Mouse (Mus musculus): ENCODE results near the gene Csf2rb.

Csf2rb gene

DNA sequence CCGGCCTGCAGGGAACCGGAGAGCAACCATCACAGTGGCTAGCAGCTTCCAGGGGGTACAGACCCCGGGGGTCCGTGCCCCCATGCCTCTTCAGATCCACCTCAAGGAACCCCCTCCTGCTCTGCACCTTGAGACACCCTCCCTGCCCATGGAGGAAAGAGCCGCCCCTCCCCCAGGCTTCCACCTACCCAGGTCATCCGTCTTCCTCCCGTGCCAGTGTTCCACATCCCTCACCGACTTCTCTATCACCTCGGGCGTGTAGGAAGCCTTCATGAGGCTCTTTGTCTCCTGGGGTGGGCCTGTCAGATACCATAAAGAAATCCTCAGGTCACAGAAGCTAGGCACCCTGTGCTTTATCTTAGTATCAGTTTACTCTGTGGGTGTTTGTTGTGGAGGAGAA is 53.0 kb downstream of the Csf2rb start:
- DNase-seq (ENCODE audit: low spot score): no peak

DNA sequence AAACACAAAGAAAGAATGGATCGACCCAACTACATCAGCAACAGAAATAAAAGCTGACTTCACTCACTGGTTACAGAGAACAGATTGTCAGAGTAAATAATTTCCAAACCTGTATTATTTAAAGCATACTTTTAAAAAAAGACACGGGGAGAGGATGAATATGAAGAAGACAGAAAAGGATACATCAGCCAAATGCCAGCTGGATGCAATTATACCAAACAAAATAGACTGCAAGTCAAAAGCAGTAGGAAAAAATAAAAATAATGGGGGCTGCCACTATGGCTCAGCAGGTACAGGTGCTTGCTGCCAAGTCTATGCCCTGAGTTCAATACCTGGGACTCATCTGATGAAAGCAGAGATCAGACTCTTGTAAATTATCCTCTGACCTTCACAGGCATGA is 54.7 kb downstream of the Csf2rb start:
- DNase-seq (ENCODE audit: low spot score): no peak

DNA sequence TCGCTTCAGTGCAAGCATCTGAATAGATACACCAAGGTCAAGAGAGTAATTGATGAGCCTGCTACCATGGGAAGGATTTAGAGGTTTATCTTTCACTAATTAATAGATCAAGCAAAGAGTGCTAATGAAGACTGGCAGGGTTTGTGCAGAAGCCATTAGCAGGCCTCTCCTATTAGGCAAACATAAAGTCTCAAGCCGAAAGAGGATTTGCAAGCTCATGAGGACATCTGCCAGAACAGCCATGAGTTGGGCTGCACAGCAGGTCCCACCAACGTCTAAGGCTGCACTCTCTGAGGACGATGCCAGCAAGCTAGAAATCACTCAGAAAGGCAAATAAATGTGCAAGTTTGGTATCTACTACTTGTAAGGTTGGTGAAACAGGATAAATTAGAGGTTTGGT is 55.2 kb downstream of the Csf2rb start:
- DNase-seq (ENCODE audit: low spot score): no peak

DNA sequence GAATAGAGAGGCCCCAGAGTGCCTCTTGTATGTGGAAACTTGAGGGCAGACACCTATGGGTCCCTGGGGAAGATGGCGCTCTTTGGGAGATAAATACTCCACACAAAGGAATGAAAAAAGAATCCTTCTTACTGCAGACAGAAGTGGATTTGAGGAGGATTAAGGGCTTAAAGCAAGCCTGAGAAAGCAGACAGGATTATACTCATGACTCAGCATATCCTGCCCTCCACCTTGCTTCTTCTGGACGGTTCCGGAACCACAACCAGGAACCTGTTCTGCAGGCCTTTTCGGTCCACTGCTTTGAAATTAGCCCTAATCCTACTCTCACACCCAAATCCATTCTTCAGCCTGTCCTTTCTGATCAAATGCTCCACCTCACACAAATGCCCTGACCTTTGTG is 56.6 kb downstream of the Csf2rb start:
- DNase-seq (ENCODE audit: low spot score): no peak

DNA sequence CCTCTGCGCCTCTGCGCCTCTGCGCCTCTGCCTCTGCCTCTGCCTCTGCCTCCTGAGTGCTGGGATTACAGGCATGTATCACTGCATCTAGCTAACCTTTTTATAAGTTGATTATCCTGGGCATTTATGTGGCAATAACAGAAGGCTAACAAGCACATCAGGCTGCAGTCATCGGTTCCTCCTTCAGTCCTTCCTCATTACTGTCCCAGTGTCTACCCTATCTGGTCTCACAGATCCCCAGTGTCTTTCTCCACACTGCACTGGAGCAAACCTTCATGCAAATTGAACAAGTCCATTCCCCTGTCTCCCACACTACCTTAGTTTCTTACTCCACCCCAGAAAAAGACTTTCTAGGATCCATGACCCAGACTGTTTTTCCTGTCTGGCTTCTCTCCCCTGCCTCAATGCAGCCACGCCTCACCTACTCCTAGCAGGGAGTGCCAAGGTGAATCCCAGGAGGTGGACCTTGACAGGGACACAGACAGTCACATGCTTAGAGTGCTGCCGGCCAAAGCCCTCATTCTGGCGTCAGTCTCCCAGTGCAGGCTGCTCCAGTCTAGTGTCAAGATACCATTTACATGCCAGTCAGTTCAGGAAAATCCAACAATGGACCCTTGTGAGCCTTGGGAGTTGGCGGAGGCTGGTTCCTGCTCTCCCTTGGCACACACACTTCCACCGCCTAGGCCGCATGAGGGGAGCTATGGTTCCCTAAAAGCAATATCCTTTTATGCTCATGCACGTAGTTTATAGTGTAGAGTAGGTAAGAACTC is 58.1 kb downstream of the Csf2rb start:
- DNase-seq (ENCODE audit: low spot score): no peak

DNA sequence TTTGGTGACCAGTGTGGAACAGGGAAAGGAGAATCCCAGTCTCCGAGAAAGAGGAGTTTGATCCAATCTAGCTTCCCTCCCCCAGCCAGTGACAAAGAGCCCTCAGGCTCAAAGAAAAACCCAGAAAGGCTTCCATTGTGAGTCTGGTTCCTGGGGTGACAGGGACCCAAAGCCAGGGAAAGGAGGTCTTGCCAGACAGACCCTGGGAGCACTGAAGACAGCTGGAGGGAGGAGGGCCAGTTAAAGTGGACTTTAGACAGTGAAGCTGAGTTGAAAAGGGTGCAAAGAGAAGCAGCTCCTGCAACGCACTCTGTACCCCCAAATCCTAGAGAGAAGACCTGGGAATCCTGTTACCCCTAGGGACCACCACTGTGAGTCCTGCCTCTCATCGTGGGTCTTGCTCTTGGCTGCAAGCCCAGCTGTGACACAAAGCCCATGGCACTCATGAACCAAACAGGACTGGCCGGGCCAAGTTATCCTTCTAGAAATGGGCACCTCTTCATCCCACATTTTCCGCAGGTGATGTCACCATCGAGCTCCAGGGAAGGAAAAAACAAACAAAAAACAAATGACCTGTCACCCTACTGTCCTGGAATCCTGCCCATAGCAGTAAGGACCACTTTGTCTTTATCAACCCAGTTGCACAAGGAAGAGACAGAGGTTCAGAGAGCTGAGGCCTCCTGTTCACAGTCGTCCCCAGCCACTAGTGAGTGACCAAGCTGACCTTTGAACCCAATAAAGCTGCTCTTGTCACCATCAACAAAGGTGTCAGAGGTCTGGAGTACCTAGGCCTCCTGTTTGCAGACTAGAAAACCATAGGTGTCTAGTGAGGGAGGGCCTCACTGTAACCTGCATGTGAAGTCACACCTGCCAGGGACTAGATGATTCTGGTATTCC is 58.9 kb downstream of the Csf2rb start:
- no peak for DNase-seq (ENCODE audit: low spot score)

DNA sequence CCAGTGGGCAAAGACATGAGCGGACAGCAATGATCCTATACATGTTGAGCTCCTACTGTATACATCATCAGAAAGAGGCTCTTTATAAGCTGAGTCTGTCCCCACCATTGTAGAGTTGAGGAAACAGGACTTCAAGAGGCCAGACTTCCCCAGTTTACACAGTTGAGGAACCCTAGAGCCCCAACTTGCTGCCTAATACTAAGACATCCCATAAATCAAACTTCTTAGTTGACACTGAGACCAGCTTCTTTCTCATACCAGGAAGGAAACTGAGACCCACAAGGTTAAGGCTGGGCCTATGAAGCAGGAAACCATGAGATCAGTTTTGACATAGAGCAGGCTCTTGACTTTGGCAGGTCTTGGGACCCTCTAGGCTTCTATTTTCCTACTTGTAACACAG is 60.0 kb downstream of the Csf2rb start:
- no peak for DNase-seq (ENCODE audit: low spot score)

DNA sequence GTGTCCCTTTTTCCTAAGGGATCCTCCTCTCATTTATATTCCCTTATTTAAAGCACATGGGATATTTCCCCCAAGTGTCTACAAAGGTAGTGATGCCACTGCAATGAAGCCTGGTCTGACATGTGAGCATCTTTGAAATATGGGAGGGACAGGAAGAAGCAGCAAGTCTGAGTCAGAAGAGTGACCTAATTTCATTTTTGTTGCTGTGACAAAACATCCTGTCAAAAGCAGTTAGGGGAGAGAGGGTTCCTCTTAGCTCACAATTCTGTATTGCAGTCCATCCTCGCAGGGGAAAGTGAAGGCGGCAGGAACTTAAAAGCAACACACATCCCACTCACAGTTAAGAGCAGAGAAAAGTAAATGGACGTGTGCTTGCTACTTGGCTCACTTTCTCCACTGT is 65.3 kb downstream of the Csf2rb start:
- DNase-seq (ENCODE audit: low spot score): no peak

DNA sequence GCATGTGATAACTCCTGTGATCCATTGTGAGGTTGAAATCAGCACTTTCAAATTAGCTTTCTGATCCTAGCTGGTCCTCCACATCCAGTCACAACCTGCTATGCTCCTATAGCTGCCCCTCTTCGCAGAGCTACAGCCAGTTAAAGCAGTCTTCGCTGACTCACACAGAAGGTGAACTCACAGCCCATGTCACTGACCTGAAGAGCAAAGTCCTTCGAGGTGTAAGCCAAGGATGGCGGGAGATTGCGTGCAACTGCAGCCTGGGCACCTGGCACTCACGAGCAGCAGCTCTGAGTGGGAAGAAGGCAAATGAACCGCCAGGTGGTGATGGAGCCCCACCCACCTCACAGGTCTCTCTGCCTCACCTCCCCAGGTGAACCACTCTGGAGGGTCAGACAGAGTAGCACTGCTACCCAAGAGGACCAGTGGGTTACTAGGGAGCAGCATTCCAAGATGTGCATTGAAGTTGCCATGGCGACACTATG is 70.0 kb downstream of the Csf2rb start, which contains the start of gene Tex33:
Gene Tex33 (minus strand): TSS at position 435 of the 485 bp plus-strand sequence.
- DNase-seq (ENCODE audit: low spot score): no peak

DNA sequence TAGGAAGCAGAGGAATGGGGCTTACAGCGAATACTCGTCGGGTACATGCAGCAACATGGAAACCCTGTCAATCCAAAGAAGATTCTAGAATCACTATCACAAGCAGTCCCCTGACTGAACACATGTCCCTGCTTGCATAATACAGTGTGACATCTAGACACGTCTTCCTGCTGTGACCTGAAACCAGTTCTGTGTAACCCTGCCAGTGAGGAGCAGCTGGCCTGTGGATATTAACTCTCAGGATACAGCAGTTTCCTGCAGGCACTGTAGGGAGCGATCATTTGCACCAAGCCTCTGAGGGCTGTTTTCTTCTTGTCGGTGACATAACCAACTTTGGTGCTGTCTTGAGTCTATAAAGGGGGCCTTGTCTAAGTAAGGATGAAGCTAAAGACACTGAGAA is 75.8 kb downstream of the Csf2rb start:
- no peak for DNase-seq (ENCODE audit: low spot score)

DNA sequence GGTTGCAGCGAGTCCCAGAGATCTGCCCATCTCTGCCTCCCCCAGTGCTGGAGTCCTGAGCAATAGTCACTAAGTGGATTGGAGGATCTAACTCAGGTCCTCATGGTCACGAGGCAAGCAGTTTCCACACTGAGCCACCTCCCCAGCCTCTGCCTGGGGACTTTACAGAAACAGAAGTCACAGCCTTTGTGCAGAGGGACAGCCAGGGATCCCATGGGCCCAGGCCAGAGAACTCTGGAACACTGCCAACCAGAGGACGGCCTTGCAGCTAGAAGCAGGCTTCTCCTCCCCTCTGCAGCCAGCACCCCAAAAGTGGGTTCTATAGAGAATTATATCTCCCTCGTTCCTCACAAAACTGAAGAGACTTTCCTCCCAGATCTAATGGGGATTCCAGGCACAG is 76.4 kb downstream of the Csf2rb start:
- DNase-seq (ENCODE audit: low spot score): no peak

DNA sequence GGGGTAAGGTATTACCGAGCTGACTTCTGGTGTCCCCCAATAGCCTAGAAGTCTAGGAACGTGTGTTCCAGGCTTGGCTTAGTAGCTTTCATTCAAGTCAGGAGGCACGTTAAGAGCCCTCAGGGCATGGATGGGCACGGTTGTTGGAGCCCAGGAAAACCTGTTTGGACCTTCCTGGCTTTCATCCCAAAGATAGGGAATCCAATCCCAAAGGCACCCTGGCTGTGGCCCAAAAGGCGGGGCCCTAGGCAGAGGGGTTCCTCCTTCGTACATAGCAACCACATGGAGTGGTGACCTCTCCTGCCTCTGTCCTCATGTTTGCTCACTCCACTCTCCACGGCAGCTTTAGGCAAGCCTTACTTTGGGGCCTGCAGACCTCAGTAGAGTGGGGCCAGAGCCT is 76.9 kb downstream of the Csf2rb start:
- DNase-seq (ENCODE audit: low spot score): no peak

DNA sequence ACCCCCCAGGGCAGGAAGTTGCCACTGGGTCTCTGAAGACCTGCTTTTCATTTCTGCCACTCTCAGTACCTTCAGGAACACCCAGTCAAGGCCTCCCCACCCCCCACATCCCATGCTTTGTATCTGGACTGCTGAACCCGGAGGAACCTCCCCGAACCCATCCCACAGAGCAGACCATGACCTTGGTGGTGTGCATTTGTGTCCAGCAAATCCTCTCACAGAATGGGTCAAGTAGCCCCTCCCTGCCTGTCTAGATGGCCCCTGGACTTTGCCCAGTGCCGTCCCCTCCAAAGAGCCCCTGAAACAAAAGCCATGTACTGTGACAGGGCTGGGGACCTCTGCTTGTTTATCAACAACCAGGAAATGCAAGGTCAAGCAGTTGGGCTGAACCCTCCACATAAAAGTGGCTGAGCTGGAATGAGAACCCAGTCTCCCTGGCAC is 77.8 kb downstream of the Csf2rb start:
- no peak for DNase-seq (ENCODE audit: low spot score)
